Mouse (Mus musculus) layer of hippocampus, adult 11-12 months (tissue): ENCODE data around the gene Cgrrf1.

ENCODE experiments used
- DNase-seq: peaks from one replicate; pipeline ENCODE4 v3.0.0; 2022; ENCODE audit warnings: low spot score

Cgrrf1 gene

GRCm38 (mm10) chr14:46823996-46824395, 7.9 kb upstream of the Cgrrf1 start:
- DNase-seq: no peak

GRCm38 (mm10) chr14:46827430-46827829, 4.5 kb upstream of the Cgrrf1 start:
- no peak for DNase-seq

GRCm38 (mm10) chr14:46831295-46831694, 630 bp upstream of the Cgrrf1 start:
- DNase-seq: no peak

GRCm38 (mm10) chr14:46832354-46833272, 688 bp downstream of the Cgrrf1 start:
- DNase-seq: no peak

- no peak for DNase-seq
Measured at GRCm38 (mm10) chr14:46839326-46839725, 7.4 kb downstream of the Cgrrf1 start.

GRCm38 (mm10) chr14:46845706-46846105, 13.8 kb downstream of the Cgrrf1 start:
- DNase-seq: no peak

- no peak for DNase-seq
Measured at GRCm38 (mm10) chr14:46848063-46848590, 16.2 kb downstream of the Cgrrf1 start.

GRCm38 (mm10) chr14:46848736-46849135, 16.8 kb downstream of the Cgrrf1 start:
- DNase-seq: no peak

- DNase-seq: no peak
Measured at GRCm38 (mm10) chr14:46849769-46850168, 17.8 kb downstream of the Cgrrf1 start.

- no peak for DNase-seq
Measured at GRCm38 (mm10) chr14:46853677-46854076, 21.8 kb downstream of the Cgrrf1 start.

- DNase-seq: no peak
Measured at GRCm38 (mm10) chr14:46862922-46863321, 31.0 kb downstream of the Cgrrf1 start.

GRCm38 (mm10) chr14:46880935-46881334, 49.0 kb downstream of the Cgrrf1 start:
- peak; percentile 64 for DNase-seq

GRCm38 (mm10) chr14:46881581-46882430, 49.9 kb downstream of the Cgrrf1 start:
- DNase-seq: no peak

GRCm38 (mm10) chr14:46882431-46883067, 50.6 kb downstream of the Cgrrf1 start, which contains the start of gene Samd4:
Gene Samd4, plus strand, starts transcription at chr14:46882854.
- peak; percentile 75 for DNase-seq

- peak; percentile 68 for DNase-seq
Measured at GRCm38 (mm10) chr14:46883068-46883870, 51.3 kb downstream of the Cgrrf1 start.

GRCm38 (mm10) chr14:46883871-46884441, 52.0 kb downstream of the Cgrrf1 start:
- DNase-seq: peak; percentile 29

- DNase-seq: peak; percentile 42
Measured at GRCm38 (mm10) chr14:46884701-46885428, 52.9 kb downstream of the Cgrrf1 start.

GRCm38 (mm10) chr14:46885429-46885755, 53.5 kb downstream of the Cgrrf1 start:
- DNase-seq: no peak

GRCm38 (mm10) chr14:46885891-46886301, 54.0 kb downstream of the Cgrrf1 start:
- peak; percentile 17 for DNase-seq

- no peak for DNase-seq
Measured at GRCm38 (mm10) chr14:46889096-46889495, 57.2 kb downstream of the Cgrrf1 start.
